Mouse (Mus musculus): ENCODE data around the gene Mitf.

DNA sequence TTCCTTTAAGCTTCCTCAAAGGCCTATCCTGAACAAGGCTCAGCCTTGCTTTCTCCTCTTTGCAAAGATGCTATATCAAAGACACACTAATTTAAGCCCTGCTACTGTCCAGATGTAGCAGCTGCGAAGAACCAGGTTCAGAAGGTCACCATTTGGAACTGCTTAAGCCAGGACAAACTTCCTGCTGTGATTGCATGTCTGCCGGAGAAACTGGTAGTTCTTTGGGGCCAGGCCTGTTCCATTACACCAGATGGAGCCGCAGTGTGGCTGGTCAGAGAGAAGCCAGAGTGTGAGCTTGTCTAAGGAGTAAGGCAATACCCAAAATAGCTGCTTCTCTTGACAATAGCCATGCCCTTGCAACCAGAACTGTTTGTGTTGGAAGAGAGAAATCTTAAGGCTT lies 75.1 kb downstream of the Mitf start:
- TF ChIP-seq POLR2A (IDR thresholded peaks at IDR 0.05; ENCODE audit: low read depth, low read length) (no peak), CTCF (IDR thresholded peaks at IDR 0.05; ENCODE audit: extremely low read depth, insufficient read depth, insufficient read length, insufficient replicate concordance) (no peak)
